Mouse (Mus musculus) brown adipose tissue, adult 24 weeks (tissue): ENCODE results near the gene Mia2. TPM values are rescaled to one million over a fixed set of nuclear protein-coding genes. Genes with fewer than 3 reads are reported as not detected.

Source experiments
- H3K27ac ChIP-seq: fragments of 200-500 bp; replicated peaks from 2 replicates; pipeline ENCODE4 v1.5.1; 2012; ENCODE audit warnings: low read depth, mild to moderate bottlenecking, low read length
- H3K4me1 ChIP-seq: fragments of 200-500 bp; 2 replicates; pipeline ENCODE4 v1.6.1; 2012; ENCODE audit warnings: low read length, mixed read lengths; ENCODE audit not compliant: control insufficient read depth, insufficient read depth, insufficient read length
- H3K4me3 ChIP-seq: fragments of 200-500 bp; 2 replicates; pipeline ENCODE4 v1.5.1; 2012; ENCODE audit warnings: low read depth, mild to moderate bottlenecking, low read length, moderate library complexity; ENCODE audit not compliant: insufficient read depth
- polyA plus RNA-seq: library from polyadenylated mRNA; stranded (reverse); fragments of >200 nt; gene quantifications from 2 replicates; pipeline ENCODE4 v1.2.4, GENCODE M21; 2012; ENCODE audit not compliant: missing spikeins, insufficient read depth, insufficient read length

Gene Mia2
- polyA plus RNA-seq, 1 experiment = 60.2 TPM

DNA sequence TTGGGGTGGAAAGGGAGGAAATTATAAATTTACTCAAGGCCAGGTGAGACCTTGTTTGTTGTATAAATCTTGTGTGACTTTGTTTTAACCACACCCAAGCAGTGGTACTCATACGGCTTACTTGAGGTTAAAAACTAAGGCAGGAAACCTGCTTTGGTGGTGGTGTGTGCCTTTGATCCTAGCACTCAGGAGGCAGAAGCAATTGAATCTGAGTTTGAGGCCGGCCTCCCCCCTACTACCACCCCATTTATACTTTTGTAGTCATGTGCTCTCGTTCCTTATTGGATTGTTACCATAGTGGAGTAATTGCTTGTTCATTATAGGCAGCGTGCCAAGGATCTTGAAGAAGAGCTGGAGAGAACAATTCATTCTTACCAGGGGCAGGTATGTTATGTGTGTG, 74.3 kb downstream of the Mia2 start:
- Histone ChIP-seq H3K27ac (no peak overlapping the region), H3K4me1 (no peaks in the 10 kb centered on the region), H3K4me3 (no peak overlapping the region)

DNA sequence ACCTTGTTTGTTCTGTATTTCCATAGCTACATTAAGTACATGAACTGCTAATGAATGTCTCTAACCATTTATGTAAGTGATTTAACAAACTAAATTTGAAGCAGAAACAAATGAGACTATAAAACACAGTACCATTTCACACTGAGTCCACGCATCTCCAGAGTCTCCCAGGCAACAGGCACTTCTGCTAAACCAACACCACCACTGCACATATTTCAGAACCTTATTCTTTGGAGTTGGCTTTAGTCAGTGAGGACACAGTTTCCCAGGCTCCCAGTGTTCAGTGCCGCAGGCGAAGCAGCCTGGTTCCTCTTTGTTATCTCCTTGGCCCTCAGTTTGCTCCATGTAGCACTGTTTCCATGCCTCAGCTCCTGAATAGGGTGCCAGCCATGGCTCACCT, 82.2 kb downstream of the Mia2 start:
- Histone ChIP-seq H3K4me3 (no peak overlapping the region), H3K4me1 (no peaks in the 10 kb centered on the region), H3K27ac (no peak overlapping the region)

DNA sequence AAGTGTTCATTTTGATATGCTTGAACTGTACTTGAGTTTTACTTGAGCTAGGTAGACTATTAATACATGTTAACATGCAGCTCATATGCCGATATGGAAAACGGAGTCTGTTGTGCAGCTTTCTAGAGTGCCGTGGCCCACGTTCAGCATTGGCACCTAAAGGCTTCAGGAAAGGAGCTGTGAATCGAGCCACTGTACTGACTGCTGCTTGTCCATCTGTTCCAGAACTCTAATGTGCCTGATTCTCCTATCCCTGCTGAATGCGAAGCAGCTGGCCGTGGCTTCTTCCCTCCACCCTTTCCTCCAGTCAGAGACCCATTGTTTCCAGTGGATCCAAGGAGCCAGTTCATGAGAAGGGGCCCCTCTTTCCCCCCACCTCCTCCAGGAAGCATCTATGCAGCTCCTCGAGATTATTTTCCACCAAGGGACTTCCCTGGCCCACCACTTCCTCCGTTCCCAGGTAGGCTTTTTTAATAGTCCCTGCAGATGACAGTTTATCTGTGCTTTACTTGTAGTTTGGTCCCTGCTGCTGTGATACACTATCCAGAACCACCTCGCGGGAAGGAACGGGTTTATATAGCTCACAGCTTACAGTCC, 92.6 kb downstream of the Mia2 start:
- Histone ChIP-seq H3K4me3 (no peak overlapping the region), H3K27ac (no peak overlapping the region), H3K4me1 (no peaks in the 10 kb centered on the region)

DNA sequence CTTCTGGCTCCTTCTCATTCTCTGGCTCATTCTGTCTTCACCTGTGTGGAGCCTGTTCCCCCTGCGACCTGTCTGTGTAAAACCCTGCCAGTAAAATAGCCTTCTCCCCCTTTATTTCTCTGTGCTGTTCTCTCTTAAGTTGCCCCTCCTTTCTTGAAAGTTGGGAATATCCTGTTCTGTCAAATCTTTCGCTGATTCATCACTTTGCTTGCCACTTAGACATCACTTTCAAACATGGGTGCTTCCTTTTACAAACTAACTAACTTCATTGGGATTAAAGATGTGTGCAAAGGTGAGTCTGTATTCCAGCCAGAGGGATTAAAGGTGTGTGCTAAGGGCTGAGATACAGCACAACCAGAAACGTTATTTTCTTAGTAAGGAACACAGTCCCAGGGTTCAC, 98.0 kb downstream of the Mia2 start:
- Histone ChIP-seq H3K4me3 (no peak overlapping the region), H3K27ac (no peak overlapping the region), H3K4me1 (no peaks in the 10 kb centered on the region)

DNA sequence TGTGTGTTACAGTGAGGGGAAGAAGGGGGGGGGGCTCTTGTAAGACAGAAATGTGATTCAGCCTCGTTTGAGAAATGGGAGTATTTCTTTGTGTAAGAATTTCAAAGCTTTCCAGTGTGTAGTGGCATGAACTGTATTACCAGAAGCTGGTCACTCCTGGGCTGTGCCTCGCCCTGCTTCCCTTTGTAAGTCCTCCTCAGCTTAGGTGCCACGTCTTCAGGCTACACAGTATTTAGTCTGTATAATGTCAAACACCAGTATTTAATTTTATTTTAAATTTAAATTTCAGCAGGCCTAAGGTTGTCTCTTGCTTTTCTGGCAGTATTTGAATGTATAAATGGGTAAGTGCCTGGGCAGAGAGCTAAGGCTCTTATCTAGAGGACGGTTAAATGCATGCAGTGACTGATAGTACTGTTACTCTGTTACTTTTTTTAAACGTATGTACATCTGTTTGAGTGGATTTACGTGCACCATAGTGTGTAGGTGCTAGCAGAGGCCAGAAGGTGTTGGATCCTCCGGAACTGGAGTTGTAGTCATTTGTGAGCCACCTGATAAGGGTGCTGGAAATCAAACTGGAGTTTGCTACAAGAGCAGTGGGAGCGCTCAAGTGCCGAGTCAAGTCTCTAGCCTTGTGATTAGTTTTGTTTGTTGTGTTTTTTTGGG, 98.9 kb downstream of the Mia2 start:
- H3K4me1 ChIP-seq = no peaks in the 10 kb centered on the region
- no peak overlapping the region for H3K4me3 ChIP-seq
- H3K27ac ChIP-seq = no peak overlapping the region

DNA sequence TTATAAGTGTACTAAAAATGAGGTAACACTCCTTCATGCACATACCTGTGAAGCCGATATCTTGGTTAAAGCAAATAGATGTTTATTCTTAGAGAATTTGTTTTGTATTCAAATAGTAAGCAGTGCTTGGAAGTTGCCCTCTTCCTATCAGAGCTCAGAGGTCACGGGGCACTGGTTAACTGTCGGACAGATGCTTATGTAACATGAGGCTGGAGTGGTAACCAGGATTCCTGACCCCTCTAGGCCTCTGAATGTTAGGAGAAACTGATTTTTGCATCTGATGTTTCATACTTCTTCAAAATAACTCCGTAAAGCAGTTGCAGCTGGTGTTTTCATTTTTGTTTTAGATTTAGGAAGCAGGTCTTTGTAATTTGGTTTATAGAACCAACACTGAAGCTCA, 99.5 kb downstream of the Mia2 start:
- H3K4me1 ChIP-seq = no peaks in the 10 kb centered on the region
- no peak overlapping the region for H3K27ac ChIP-seq
- no peak overlapping the region for H3K4me3 ChIP-seq

DNA sequence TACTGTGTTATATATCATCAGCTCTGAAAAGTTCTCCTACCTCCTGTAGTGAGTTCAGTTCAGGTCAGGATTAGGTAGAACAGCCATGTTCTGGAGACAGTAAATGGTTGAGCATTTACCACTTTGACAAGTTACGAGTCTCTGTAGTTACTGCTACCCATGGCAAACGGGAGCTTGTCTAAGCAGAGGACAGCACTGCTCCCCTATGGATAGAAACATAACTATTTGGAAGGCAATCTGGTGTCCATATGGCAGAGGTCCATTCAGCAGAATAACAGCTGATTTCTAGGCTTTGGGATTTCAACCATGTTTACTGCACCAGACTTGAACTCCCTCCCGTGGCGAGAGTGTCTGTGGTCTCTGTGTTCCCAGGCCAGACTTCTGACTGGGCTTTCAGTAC, 100.3 kb downstream of the Mia2 start:
- Histone ChIP-seq H3K27ac (no peak overlapping the region), H3K4me3 (no peak overlapping the region), H3K4me1 (no peaks in the 10 kb centered on the region)

DNA sequence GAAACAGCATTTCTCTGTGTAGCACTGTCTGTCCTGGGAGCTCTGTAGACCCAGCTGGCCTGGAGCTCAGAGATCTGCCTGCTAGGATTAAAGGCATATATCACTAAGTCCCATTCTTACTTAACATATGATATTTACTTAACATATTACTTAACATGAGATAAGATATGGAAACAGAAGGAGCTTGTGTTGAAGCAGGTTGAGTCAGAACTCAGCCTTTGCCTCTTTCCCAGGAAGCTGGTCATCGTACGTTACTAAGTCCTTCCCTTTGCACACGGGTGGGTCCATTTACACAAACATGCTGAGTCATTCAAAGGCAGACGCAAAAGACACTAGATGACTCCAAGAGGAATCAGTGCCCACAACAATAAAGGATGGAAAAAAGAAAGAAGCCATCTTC, 103.2 kb downstream of the Mia2 start:
- H3K4me3 ChIP-seq = no peak overlapping the region
- no peaks in the 10 kb centered on the region for H3K4me1 ChIP-seq
- no peak overlapping the region for H3K27ac ChIP-seq

DNA sequence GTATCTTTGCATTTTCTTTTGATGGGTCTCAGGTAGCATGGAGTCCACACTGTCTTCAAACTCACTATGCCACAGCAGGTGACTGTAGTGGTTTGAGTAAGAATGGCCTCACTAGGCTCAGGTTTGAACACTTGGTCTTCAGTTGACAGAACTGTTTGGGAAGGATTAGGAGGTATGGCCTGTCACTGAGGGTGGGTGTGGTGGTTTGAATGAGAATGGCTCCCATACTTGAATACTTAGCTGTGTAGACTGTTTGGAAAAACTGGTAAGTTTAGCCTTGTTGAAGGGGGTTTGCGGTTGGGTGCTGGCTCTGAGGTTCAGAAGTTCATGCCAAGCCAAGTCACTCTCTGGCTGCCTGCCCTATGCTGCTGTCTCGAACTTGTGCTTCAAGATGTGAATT, 103.8 kb downstream of the Mia2 start:
- H3K4me3 ChIP-seq = no peak overlapping the region
- no peak overlapping the region for H3K27ac ChIP-seq
- H3K4me1 ChIP-seq = no peaks in the 10 kb centered on the region

DNA sequence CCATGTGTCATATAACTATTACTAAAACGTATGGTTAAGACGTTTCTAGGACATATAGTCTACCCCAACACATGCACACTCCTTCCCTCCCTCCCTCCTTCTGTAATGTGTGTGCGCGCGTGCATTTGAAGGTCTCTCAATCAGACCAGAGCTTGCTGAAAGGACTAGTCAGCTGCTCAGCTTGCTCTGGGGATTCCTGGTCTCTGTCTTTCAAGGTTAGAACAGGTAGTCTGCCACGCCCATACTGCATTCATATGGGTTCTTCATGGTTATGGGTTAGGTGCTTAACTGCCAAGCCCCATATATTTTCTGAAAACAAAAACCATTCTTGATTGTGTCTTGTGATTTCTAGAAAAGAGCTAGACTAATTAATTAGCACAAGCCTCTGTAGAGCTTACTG, 110.0 kb downstream of the Mia2 start:
- no peak overlapping the region for H3K4me3 ChIP-seq
- no peaks in the 10 kb centered on the region for H3K4me1 ChIP-seq
- no peak overlapping the region for H3K27ac ChIP-seq

DNA sequence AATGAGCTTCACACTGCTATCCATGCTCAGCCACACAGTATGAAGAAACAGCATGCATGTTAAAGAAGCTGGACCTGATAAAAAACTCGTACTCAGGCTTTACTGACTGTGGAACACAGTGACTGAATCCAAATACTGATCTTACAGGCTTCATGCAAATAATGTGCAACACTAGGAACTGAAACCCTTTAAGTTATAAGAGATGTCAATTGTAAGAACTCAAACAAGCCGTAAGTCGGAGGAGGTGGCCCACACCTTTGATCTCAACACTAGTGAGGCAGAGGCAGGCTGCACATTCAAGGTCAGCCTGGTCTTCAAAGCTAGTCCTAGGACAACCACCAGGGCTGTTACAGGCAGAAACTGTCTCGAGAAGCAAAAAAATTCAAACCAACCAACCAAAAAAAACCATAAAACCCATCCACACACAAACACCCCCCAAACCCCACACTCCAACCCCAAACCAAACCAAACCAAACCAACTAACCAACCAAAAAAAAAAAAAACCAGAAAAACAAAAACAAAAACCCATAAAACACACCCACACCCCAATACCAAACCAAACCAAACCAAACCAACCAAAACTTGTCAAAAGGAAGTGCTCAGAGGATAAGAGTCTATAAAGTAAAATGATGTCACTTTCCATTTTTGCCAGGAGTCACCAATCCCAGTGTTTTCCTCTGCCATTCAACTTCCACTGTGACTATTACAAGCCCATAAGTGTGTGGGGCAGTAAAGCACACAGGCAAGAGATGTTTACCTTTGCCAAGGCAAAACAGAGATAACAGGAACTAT, 110.8 kb downstream of the Mia2 start:
- Histone ChIP-seq H3K4me3 (no peak overlapping the region), H3K27ac (no peak overlapping the region), H3K4me1 (no peaks in the 10 kb centered on the region)

DNA sequence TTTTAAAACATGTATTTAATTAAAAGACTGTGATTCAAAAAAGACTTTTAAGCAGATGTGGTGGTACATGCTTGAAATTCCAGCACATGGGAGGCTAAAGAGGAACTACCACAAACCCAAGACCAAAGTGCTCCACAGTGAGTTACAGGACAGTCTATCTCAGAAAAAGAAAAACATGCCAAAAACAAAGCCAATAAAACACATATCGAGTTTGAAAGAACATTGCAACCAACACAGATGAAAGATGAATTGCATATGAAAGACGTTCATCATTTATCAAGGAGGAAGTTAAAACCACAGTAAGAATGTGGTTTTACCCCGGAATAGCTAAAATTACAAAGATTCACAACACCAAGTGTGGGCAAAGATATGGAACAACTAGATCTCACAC, 111.4 kb downstream of the Mia2 start:
- Histone ChIP-seq H3K27ac (no peak overlapping the region), H3K4me3 (no peak overlapping the region), H3K4me1 (no peaks in the 10 kb centered on the region)

DNA sequence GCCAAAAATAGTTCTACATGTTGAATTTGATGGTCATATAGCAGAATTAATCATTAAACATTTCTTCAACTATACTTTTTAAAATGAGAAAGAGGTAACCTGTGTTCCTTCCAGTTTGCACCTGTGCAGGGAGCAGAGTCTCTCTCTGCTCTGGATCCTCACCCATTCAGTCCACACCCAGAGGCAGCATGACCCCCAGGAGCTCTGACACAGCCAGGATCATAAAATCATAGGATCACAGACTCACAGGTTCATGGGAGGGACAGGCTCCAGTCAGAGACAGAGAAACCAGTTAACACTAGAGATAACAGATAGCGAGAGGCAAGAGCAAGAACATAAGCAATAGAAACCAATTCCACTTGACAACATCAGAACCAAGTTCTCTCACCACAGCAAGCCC, 112.2 kb downstream of the Mia2 start:
- no peaks in the 10 kb centered on the region for H3K4me1 ChIP-seq
- H3K4me3 ChIP-seq = no peak overlapping the region
- H3K27ac ChIP-seq = no peak overlapping the region

DNA sequence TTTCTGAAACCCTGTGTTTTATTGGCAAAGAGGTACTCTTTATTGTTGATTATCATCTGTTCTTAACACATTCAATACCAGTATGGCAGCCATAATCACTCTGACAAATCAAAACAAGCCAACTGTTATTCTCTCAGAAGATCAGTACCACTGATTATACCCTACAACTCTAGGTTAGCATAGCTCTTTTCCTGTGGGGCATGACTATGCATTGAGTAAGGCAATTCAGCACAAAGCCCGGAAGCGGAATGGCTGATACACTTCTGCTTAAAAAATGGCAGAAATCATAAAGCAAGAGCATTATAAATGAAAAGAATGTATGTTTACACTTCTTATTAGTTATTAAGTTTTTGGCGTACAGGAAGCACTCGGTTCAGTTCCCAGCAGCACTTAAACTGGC, 120.6 kb downstream of the Mia2 start:
- peaks cover 7% of the 10 kb centered on the region for H3K4me1 ChIP-seq
- H3K4me3 ChIP-seq = no peak overlapping the region
- no peak overlapping the region for H3K27ac ChIP-seq

DNA sequence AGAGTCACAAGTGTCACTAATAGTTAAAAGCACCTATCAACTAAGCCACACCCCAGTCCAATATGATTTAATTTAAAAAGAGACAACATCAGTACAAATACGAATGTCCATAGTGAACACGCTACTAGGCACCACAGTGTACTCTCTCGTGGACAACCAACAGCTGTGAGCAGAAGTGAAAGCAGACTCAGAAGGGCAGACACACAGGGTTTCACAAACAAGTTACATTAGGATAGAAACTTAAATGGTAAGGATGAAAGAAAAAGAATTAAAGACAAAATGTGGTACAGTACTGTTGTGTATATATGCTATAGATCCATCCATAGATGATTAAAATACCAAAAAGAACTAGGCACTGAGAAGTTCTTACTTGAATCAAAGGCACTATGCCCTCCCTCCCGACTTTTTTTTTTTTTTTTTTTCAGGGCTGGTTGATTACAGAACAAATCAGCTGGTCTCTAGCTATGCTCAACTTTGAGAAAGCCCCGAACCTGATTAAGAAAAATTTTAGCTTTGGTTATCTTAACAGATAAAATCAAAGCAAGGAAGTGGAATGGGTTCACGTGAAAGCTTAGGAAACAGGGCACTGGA, 121.2 kb downstream of the Mia2 start:
- Histone ChIP-seq H3K4me3 (no peak overlapping the region), H3K27ac (no peak overlapping the region), H3K4me1 (peaks cover 7% of the 10 kb centered on the region)
